Mouse (Mus musculus): Measurements from ENCODE around the gene Rnase9. TPM values are rescaled to one million over a fixed set of nuclear protein-coding genes. Genes with fewer than 3 reads are reported as not detected.

Gene Rnase9
- polyA plus RNA-seq, 1 experiment from 2014 or later = not detected

GRCm38 (mm10) chr14:51057401-51057831, 15.7 kb upstream of the Rnase9 start, which contains the start of gene Rnase12:
TSS of gene Rnase12 (minus strand) at chr14:51057661.
- Histone ChIP-seq H3K4me2 (ENCODE audit: low read depth, severe bottlenecking) (no peak within 1 kb of the TSS), H3K9me3 (ENCODE audit: control insufficient read depth, low read length) (no peaks in the 10 kb centered on the region), H3K4me1 (ENCODE audit: control insufficient read depth, insufficient read depth, low read length) (no peaks in the 10 kb centered on the region), H3K27ac (replicated peaks; ENCODE audit: low read depth, low read length) (no peak within 1 kb of the TSS), H3K4me3 (ENCODE audit: low read depth, low read length) (no peak within 1 kb of the TSS), H3K9ac (ENCODE audit: low read length) (no peak within 1 kb of the TSS), H3K36me3 (ENCODE audit: control insufficient read depth, insufficient read depth, low read length) (no peaks in the 10 kb centered on the region), H3K27me3 (ENCODE audit: control insufficient read depth, insufficient read depth, low read length) (no peaks in the 10 kb centered on the region)
- ATAC-seq (ENCODE audit: insufficient number of reproducible peaks, low FRiP score, low TSS enrichment, low read depth) (no peak), DNase-seq (ENCODE audit: low spot score) (no peak)
- WGBS = 76% methylated on average over 9 of the region's 9 CpGs

- H3K36me3 ChIP-seq (ENCODE audit: control insufficient read depth, insufficient read depth, low read length) = no peaks in the 10 kb centered on the region
- H3K4me2 ChIP-seq (ENCODE audit: low read depth, severe bottlenecking) = no peak overlapping the region
- no peaks in the 10 kb centered on the region for H3K27me3 ChIP-seq (ENCODE audit: control insufficient read depth, insufficient read depth, low read length)
- H3K9ac ChIP-seq (ENCODE audit: low read length) = no peak overlapping the region
- H3K27ac ChIP-seq (replicated peaks; ENCODE audit: low read depth, low read length) = no peak overlapping the region
- ATAC-seq (ENCODE audit: insufficient number of reproducible peaks, low FRiP score, low TSS enrichment, low read depth) (no peak), DNase-seq (ENCODE audit: low spot score) (no peak)
- no peak overlapping the region for H3K4me3 ChIP-seq (ENCODE audit: low read depth, low read length)
- no peaks in the 10 kb centered on the region for H3K4me1 ChIP-seq (ENCODE audit: control insufficient read depth, insufficient read depth, low read length)
- WGBS = 81% methylated on average over 13 of the region's 13 CpGs
- H3K9me3 ChIP-seq (ENCODE audit: control insufficient read depth, low read length) = no peaks in the 10 kb centered on the region
These were observed 12.9 kb upstream of the Rnase9 start for GRCm38 (mm10) chr14:51054243-51055237.

GRCm38 (mm10) chr14:51053176-51053575, 11.5 kb upstream of the Rnase9 start:
- H3K4me1 ChIP-seq (ENCODE audit: control insufficient read depth, insufficient read depth, low read length) = no peaks in the 10 kb centered on the region
- H3K36me3 ChIP-seq (ENCODE audit: control insufficient read depth, insufficient read depth, low read length) = no peaks in the 10 kb centered on the region
- H3K4me3 ChIP-seq (ENCODE audit: low read depth, low read length) = no peak overlapping the region
- no peak for ATAC-seq (ENCODE audit: insufficient number of reproducible peaks, low FRiP score, low TSS enrichment, low read depth)
- H3K27me3 ChIP-seq (ENCODE audit: control insufficient read depth, insufficient read depth, low read length) = no peaks in the 10 kb centered on the region
- H3K9me3 ChIP-seq (ENCODE audit: control insufficient read depth, low read length) = no peaks in the 10 kb centered on the region
- no peak overlapping the region for H3K9ac ChIP-seq (ENCODE audit: low read length)
- DNase-seq (ENCODE audit: low spot score) = no peak
- H3K27ac ChIP-seq (replicated peaks; ENCODE audit: low read depth, low read length) = no peak overlapping the region
- WGBS = 57% methylated on average over 5 of the region's 5 CpGs
- H3K4me2 ChIP-seq (ENCODE audit: low read depth, severe bottlenecking) = no peak overlapping the region

- ATAC-seq (ENCODE audit: insufficient number of reproducible peaks, low FRiP score, low TSS enrichment, low read depth) (no peak), DNase-seq (ENCODE audit: low spot score) (no peak)
- Histone ChIP-seq H3K4me2 (ENCODE audit: low read depth, severe bottlenecking) (no peak overlapping the region), H3K27ac (replicated peaks; ENCODE audit: low read depth, low read length) (no peak overlapping the region), H3K9me3 (ENCODE audit: control insufficient read depth, low read length) (no peaks in the 10 kb centered on the region), H3K4me1 (ENCODE audit: control insufficient read depth, insufficient read depth, low read length) (no peaks in the 10 kb centered on the region), H3K36me3 (ENCODE audit: control insufficient read depth, insufficient read depth, low read length) (no peaks in the 10 kb centered on the region), H3K4me3 (ENCODE audit: low read depth, low read length) (no peak overlapping the region), H3K27me3 (ENCODE audit: control insufficient read depth, insufficient read depth, low read length) (no peaks in the 10 kb centered on the region), H3K9ac (ENCODE audit: low read length) (no peak overlapping the region)
- 62% methylated on average over 5 of the region's 5 CpGs for WGBS
These were observed 10.3 kb upstream of the Rnase9 start for GRCm38 (mm10) chr14:51051941-51052340.

- 86% methylated on average over 2 of the region's 2 CpGs for WGBS
- ATAC-seq (ENCODE audit: insufficient number of reproducible peaks, low FRiP score, low TSS enrichment, low read depth) (no peak), DNase-seq (ENCODE audit: low spot score) (no peak)
- H3K4me3 ChIP-seq (ENCODE audit: low read depth, low read length) = no peak within 1 kb of the TSS
- no peak within 1 kb of the TSS for H3K4me2 ChIP-seq (ENCODE audit: low read depth, severe bottlenecking)
- no peaks in the 10 kb centered on the region for H3K36me3 ChIP-seq (ENCODE audit: control insufficient read depth, insufficient read depth, low read length)
- no peak within 1 kb of the TSS for H3K27ac ChIP-seq (replicated peaks; ENCODE audit: low read depth, low read length)
- no peaks in the 10 kb centered on the region for H3K27me3 ChIP-seq (ENCODE audit: control insufficient read depth, insufficient read depth, low read length)
- no peaks in the 10 kb centered on the region for H3K4me1 ChIP-seq (ENCODE audit: control insufficient read depth, insufficient read depth, low read length)
- H3K9ac ChIP-seq (ENCODE audit: low read length) = no peak within 1 kb of the TSS
- no peaks in the 10 kb centered on the region for H3K9me3 ChIP-seq (ENCODE audit: control insufficient read depth, low read length)
These were observed 8.4 kb upstream of the Rnase9 start, which contains the start of gene Rnase11 for GRCm38 (mm10) chr14:51050063-51050462. TSS of gene Rnase11 (minus strand) at chr14:51050163.

GRCm38 (mm10) chr14:51047846-51048245, 6.2 kb upstream of the Rnase9 start:
- no peaks in the 10 kb centered on the region for H3K27me3 ChIP-seq (ENCODE audit: control insufficient read depth, insufficient read depth, low read length)
- DNase-seq (ENCODE audit: low spot score) (no peak), ATAC-seq (ENCODE audit: insufficient number of reproducible peaks, low FRiP score, low TSS enrichment, low read depth) (no peak)
- WGBS = 63% methylated on average over 5 of the region's 5 CpGs
- no peak overlapping the region for H3K4me2 ChIP-seq (ENCODE audit: low read depth, severe bottlenecking)
- no peak overlapping the region for H3K9ac ChIP-seq (ENCODE audit: low read length)
- no peaks in the 10 kb centered on the region for H3K9me3 ChIP-seq (ENCODE audit: control insufficient read depth, low read length)
- H3K4me3 ChIP-seq (ENCODE audit: low read depth, low read length) = no peak overlapping the region
- H3K4me1 ChIP-seq (ENCODE audit: control insufficient read depth, insufficient read depth, low read length) = no peaks in the 10 kb centered on the region
- H3K27ac ChIP-seq (replicated peaks; ENCODE audit: low read depth, low read length) = no peak overlapping the region
- H3K36me3 ChIP-seq (ENCODE audit: control insufficient read depth, insufficient read depth, low read length) = no peaks in the 10 kb centered on the region

- ATAC-seq (ENCODE audit: insufficient number of reproducible peaks, low FRiP score, low TSS enrichment, low read depth) (no peak), DNase-seq (ENCODE audit: low spot score) (no peak)
- no peaks in the 10 kb centered on the region for H3K9me3 ChIP-seq (ENCODE audit: control insufficient read depth, low read length)
- no peaks in the 10 kb centered on the region for H3K36me3 ChIP-seq (ENCODE audit: control insufficient read depth, insufficient read depth, low read length)
- H3K4me1 ChIP-seq (ENCODE audit: control insufficient read depth, insufficient read depth, low read length) = no peaks in the 10 kb centered on the region
- H3K4me3 ChIP-seq (ENCODE audit: low read depth, low read length) = no peak overlapping the region
- H3K27me3 ChIP-seq (ENCODE audit: control insufficient read depth, insufficient read depth, low read length) = no peaks in the 10 kb centered on the region
- no peak overlapping the region for H3K27ac ChIP-seq (replicated peaks; ENCODE audit: low read depth, low read length)
- H3K9ac ChIP-seq (ENCODE audit: low read length) = no peak overlapping the region
- no peak overlapping the region for H3K4me2 ChIP-seq (ENCODE audit: low read depth, severe bottlenecking)
- 84% methylated on average over 4 of the region's 4 CpGs for WGBS
These were observed 5.5 kb downstream of the Rnase9 start for GRCm38 (mm10) chr14:51036214-51036613.

GRCm38 (mm10) chr14:51035206-51035605, 6.5 kb downstream of the Rnase9 start:
- H3K27ac ChIP-seq (replicated peaks; ENCODE audit: low read depth, low read length) = no peak overlapping the region
- DNase-seq (ENCODE audit: low spot score) (no peak), ATAC-seq (ENCODE audit: insufficient number of reproducible peaks, low FRiP score, low TSS enrichment, low read depth) (no peak)
- no peaks in the 10 kb centered on the region for H3K36me3 ChIP-seq (ENCODE audit: control insufficient read depth, insufficient read depth, low read length)
- no peak overlapping the region for H3K4me2 ChIP-seq (ENCODE audit: low read depth, severe bottlenecking)
- H3K27me3 ChIP-seq (ENCODE audit: control insufficient read depth, insufficient read depth, low read length) = no peaks in the 10 kb centered on the region
- WGBS = 43% methylated on average over 1 of the region's 1 CpGs
- H3K4me1 ChIP-seq (ENCODE audit: control insufficient read depth, insufficient read depth, low read length) = no peaks in the 10 kb centered on the region
- no peak overlapping the region for H3K4me3 ChIP-seq (ENCODE audit: low read depth, low read length)
- H3K9ac ChIP-seq (ENCODE audit: low read length) = no peak overlapping the region
- no peaks in the 10 kb centered on the region for H3K9me3 ChIP-seq (ENCODE audit: control insufficient read depth, low read length)
